Mouse (Mus musculus): ENCODE data around the gene Kcnip1.

Kcnip1 gene

DNA sequence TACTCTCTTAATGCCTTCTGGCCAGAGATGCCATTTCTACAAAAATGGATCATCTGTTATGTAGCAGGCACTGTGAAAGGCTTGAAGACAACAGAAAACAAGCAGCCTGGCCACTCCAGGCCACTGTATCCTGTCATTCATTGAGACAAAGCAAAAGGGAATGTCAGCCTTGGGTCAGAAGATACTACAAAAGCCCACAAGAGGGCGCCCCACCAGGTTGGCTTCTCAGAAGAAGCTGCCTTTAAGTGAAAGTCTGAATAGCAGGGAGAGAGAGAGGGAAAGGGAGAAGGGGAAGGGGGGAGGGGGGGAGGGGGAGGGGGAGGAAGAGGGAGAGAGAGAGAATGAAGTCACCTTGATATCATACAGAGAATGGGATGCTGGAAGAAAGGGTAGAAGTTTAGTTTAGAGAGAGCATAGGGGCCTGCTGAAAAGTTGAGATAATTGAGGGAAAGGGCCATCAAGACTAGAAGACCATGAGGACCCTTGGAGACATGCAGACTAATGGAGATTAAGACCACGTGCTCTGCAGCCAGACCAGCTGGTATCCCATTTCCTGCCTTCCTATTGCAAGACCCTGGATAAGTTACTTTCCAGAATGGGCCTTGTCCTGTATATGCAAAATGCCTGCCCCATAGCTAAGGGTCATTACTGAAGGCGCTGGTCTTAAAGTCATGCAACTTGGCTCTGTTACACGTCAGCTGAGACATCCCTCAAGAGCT is 48.7 kb downstream of the Kcnip1 start:
- in situ Hi-C loops (cut with MboI; ENCODE audit: low sequenced_read_pairs): loop anchor here (10.0 kb wide), 1 partner anchor 261 kb away; the partner anchor contains the start of gene Foxi1

GRCm38 (mm10) chr11:33943565-33943964 is 49.4 kb downstream of the Kcnip1 start:
- in situ Hi-C loops (cut with MboI; ENCODE audit: low sequenced_read_pairs): loop anchor here (10.0 kb wide), 1 partner anchor 261 kb away; the partner anchor contains the start of gene Foxi1

DNA sequence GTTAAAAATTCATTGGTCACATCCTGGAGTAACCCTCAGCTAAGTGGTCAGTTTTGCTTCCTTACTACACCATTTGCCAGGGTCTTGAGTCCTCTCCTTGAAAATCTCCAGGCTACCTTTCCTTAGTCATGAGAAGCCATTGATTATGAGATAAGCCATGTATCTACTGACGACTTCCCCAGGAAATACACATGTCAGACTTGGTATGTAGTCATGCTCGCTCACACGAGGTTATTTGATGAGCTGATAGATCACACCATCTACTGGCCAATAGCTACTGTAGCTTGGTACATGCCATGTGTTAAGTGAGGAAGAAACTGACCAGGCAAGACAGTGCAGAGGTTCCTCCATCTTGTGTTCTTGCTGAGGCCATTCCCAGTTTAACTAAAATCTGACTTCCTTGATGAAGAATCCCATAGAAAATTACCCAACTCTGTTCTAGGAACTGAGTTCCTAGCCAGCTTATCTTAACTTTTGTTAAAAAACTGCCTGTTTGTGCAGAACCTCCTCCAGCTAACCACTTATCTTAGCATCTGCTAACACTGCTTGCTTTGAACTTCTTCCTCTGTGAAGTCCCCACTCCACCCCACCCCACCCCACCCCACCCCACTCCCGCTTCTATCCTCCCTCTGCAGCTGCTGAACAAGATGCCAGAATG is 53.4 kb downstream of the Kcnip1 start:
- in situ Hi-C loops (cut with MboI; ENCODE audit: low sequenced_read_pairs): loop anchor here (10.0 kb wide), 1 partner anchor 265 kb away; the partner anchor contains the start of gene Foxi1

DNA sequence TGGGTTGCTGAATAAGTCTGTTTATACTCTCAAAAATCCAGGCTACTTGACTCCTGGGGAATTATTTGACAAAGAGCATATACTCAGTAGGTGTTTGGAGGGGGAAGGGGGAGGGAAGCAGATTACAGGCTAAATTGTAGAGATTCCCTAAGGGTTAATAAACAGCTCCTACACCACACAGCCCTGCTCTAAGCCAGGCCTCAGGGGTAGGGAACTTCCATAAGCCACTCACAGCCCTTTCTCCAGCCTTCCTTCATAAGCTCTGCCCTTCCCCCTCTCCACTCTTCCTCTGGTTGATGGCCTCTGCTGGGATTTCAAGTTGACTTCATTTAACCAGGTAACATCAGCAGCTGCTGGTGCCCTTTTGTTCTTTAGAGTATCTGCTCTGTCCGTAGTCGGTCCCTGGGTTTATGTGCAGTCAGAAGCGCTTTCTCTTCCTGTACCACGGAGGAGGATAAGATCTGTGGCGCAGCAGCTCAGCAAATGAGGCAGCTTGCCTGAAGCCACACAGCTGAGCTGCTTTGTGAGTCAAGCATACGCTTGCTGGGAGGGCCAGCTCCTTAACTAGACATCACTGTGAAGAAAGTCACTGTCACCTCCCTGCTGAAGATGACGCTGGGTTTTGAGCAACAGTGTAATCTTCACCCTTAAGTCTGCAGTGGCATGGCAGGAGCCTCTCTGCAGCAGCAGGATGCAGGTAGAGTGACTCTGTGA is 54.2 kb downstream of the Kcnip1 start:
- in situ Hi-C loops (cut with MboI; ENCODE audit: low sequenced_read_pairs): no loop called here

DNA sequence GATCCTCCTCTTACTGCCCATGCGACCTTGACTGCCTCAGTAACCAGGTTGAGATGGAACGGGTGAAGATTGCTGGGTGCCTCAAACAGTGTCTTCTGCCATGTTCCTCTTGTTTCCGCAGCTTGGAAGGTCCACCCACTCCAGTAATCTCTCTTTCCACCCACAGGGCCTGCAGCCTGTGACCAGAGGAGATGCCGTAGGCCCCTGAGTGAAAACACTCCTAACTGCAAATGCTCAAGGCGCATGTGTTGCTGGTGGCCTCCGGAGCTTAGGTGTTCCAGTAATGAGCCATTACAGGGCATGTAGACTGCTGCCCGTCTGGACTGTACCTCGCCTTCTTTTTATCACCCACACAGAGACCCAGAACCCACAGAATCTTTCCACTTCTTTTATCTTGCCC is 55.3 kb downstream of the Kcnip1 start:
- in situ Hi-C loops (cut with MboI; ENCODE audit: low sequenced_read_pairs): no loop called here

DNA sequence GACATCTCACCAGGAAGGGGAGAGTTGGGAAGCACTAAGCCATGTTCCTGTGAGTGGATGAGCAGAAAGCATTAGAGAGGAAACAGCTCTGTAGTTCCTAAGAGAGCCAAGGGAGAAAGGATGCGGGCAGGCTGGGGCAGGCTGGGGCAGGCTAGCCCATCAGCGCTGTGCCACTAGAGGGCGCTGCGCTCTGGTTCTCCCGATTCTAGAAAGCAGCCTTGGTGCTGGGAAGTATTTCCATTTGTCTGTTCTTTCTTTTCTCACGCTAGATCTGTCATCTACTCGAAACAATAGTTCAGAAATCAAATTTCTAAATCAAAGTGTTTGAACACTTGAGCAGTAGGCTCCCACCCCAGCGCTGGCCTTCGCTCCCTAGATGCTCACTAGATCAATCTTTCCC is 58.7 kb downstream of the Kcnip1 start:
- in situ Hi-C loops (cut with MboI; ENCODE audit: low sequenced_read_pairs): no loop called here

DNA sequence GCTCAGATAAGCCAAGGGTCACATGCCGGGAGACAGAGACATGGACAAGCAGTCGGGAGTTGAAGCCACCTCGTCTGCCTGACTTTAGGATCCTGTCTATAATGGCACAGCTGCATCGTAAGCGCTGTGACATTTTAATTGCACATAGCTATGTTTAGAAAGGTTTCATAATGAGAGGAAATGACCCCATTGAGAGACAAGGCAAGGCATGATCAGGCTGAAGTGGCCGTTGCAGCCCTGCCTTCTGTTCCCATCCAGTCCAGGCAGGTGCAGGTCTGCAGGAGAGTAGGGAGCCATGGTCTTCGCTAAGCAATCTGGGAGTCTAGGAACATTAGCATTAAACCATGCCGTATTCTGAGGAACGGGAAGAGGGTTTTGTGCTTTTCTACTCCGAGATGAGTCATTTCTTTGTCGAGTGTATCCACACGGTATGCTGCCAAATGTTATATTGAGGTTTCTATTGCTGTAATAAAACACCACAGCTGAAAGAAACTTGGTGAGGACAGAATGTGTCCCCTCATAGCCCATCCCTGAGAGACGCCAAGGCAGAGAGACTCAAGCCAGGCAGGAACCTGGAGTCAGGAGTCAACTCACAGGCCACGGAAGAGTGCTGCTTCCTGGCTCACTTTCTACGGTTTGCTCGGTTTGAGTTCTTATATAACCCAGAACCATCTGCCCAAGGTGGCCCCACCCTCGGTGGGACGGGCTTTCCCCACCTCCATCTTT is 60.4 kb downstream of the Kcnip1 start:
- in situ Hi-C loops (cut with MboI; ENCODE audit: low sequenced_read_pairs): no loop called here

GRCm38 (mm10) chr11:33931836-33932385 is 61.0 kb downstream of the Kcnip1 start:
- in situ Hi-C loops (cut with MboI; ENCODE audit: low sequenced_read_pairs): no loop called here

DNA sequence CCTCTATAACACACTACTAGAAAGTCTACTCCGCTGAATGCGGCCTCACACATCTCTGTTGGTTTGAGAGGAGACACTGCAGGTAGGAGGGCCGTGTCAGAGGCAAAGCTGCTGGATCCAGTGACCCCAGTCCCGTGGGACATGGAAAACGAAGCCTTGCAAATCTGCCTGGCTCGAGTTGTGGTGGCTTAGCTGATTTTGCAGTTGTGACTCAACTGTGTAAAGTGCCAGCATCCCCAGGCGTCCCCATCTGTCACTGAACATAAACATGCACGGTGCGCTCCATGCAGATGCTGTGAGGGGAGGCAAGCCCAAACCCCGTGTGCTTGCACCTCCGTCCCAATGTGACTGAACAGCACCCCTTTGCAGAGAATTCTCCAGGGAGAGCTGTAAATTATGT is 63.5 kb downstream of the Kcnip1 start:
- in situ Hi-C loops (cut with MboI; ENCODE audit: low sequenced_read_pairs): no loop called here

- in situ Hi-C loops (cut with MboI; ENCODE audit: low sequenced_read_pairs): no loop called here
Measured at GRCm38 (mm10) chr11:33928658-33929057, 64.3 kb downstream of the Kcnip1 start.

- in situ Hi-C loops (cut with MboI; ENCODE audit: low sequenced_read_pairs): no loop called here
Measured at GRCm38 (mm10) chr11:33927836-33928235, 65.1 kb downstream of the Kcnip1 start.

- in situ Hi-C loops (cut with MboI; ENCODE audit: low sequenced_read_pairs): no loop called here
Measured at GRCm38 (mm10) chr11:33927321-33927720, 65.6 kb downstream of the Kcnip1 start.

GRCm38 (mm10) chr11:33926551-33926950 is 66.4 kb downstream of the Kcnip1 start:
- in situ Hi-C loops (cut with MboI; ENCODE audit: low sequenced_read_pairs): no loop called here

GRCm38 (mm10) chr11:33925778-33926177 is 67.2 kb downstream of the Kcnip1 start:
- in situ Hi-C loops (cut with MboI; ENCODE audit: low sequenced_read_pairs): no loop called here

- in situ Hi-C loops (cut with MboI; ENCODE audit: low sequenced_read_pairs): no loop called here
Measured at GRCm38 (mm10) chr11:33923031-33923430, 69.9 kb downstream of the Kcnip1 start.

- in situ Hi-C loops (cut with MboI; ENCODE audit: low sequenced_read_pairs): no loop called here
Measured at GRCm38 (mm10) chr11:33921451-33921850, 71.5 kb downstream of the Kcnip1 start.

- in situ Hi-C loops (cut with MboI; ENCODE audit: low sequenced_read_pairs): no loop called here
Measured at GRCm38 (mm10) chr11:33919826-33920225, 73.1 kb downstream of the Kcnip1 start.

DNA sequence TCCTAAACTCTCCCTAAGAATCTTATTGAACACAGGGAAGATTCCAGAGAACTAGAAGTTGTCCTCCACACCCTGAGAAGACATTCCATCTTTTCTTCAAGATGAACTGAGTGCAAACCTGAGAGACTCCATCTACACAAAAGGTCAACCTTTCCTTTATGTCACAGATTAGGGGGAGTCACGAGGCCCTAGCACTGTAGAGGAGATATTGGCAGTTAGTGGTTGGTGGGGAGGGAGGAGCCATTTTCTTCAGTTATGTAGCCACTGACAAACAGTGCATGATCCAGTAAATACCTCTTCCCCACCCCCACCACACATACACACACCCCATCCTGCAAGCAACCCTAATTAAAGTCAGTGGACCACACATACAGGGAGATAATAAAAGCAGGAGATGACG is 74.5 kb downstream of the Kcnip1 start:
- in situ Hi-C loops (cut with MboI; ENCODE audit: low sequenced_read_pairs): no loop called here

- in situ Hi-C loops (cut with MboI; ENCODE audit: low sequenced_read_pairs): no loop called here
Measured at GRCm38 (mm10) chr11:33917574-33917973, 75.4 kb downstream of the Kcnip1 start.

DNA sequence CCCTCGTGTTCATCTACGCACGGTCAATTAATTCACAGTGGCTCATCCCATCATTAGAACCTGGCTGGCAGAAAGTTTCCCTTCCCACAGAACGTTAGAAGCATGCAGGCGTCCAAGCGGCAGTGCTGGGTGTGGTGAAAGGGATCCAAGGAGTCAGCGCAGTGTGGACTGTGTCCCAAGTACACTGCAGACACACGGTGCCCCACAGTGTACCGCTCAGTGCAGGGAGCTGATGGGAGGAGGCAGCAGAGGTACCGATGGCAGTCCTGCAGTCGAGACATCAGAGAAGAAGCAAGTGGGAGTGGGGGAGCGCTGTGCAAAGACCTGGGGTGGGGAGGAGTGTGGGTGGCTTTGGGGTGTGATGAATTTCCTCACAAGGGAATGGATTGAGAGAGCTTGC is 78.7 kb downstream of the Kcnip1 start:
- in situ Hi-C loops (cut with MboI; ENCODE audit: low sequenced_read_pairs): loop anchor here (5.0 kb wide), 1 partner anchor 182 kb away; no protein-coding TSS in a partner anchor

DNA sequence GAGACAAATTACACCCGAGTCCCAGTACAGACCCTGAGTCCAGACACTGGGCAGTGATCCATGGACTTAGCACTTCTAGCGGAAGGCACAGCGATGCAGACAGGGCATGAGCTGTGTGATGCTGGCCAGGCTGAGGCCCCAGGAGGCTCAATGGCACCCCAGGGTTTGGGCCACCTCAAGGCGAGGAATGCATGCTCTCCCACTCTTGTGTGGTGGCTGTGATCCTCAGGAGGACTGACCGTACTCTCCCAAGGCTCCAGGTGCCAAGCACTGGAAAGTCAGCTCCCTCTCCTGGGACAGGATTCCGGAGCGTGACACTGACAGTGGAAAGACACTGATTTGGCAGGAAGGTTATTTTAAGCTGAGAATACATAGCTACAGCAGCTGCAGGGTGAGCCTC is 79.9 kb downstream of the Kcnip1 start:
- in situ Hi-C loops (cut with MboI; ENCODE audit: low sequenced_read_pairs): loop anchor here (5.0 kb wide), 1 partner anchor 181 kb away; no protein-coding TSS in a partner anchor
